Mouse (Mus musculus): Measurements from ENCODE around the gene Tm4sf1. TPM values are rescaled to one million over a fixed set of nuclear protein-coding genes. Genes with fewer than 3 reads are reported as not detected.

Tm4sf1 gene
- polyA plus RNA-seq, 1 experiment from 2014 or later: 64.4 TPM

DNA sequence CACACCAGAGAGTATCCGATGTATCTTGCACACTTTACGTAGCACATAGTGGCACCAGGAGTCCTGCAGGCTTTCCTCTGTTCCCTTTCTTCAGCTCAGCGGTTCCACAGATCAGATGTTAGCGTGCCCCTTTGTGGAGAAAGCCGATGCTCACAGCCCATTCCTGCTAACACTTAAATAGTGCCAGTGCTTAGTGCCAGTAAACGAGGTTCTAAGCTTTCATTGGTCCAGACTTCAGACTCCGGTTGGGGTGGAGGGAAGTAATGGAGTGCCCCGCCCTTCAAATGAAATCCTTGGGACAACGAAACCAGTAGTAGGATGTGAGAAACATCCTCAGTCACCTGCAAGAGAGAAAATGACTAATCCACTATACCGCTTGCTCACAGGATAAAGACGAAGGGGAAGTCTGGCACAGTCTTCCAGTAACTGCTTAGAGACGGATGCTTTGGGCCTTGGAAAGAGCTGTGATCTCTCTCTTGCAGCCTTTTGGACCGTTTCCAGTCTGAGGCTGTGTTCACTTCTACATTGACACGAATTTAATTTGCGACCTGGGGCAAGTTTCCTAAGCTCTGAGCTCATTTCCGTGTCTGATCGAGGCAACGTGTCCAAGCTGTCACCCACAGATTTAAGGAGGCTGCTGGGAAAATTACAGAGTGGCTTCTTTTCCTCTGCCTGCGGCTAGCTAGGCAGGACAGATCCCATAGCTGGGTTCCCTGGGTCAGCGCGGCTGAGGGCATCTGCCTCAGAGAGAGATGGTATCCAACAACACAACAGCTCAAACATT, 6.9 kb downstream of the Tm4sf1 start:
- H3K9ac ChIP-seq (ENCODE audit: low read length): peak overlapping the region; percentile 10; the same call in 1 of the 2 replicates
- H3K27me3 ChIP-seq (replicated peaks; ENCODE audit: control insufficient read depth, insufficient read depth, low read length): no peaks in the 10 kb centered on the region
- DNase-seq (ENCODE audit: low spot score) (peak; percentile 54), ATAC-seq (replicated peaks; ENCODE audit: low FRiP score, low TSS enrichment, low read depth) (no peak; the same call in 1 of the 2 replicates)
- no peaks in the 10 kb centered on the region for H3K9me3 ChIP-seq (ENCODE audit: control insufficient read depth, low read length)
- peak overlapping the region; percentile 6; the same call in 1 of the 2 replicates for H3K4me2 ChIP-seq (ENCODE audit: low read length)
- WGBS: 55% methylated on average over 21 of the region's 21 CpGs
- peak overlapping the region; percentile 69 for H3K27ac ChIP-seq (ENCODE audit: low read depth)
- H3K36me3 ChIP-seq (ENCODE audit: control insufficient read depth, insufficient read depth, low read length): no peaks in the 10 kb centered on the region
- peaks cover 13% of the 10 kb centered on the region for H3K4me1 ChIP-seq (replicated peaks; ENCODE audit: control insufficient read depth, insufficient read depth, low read length)
- H3K4me3 ChIP-seq (ENCODE audit: low read depth, low read length): 0 out of 2 replicates have a peak overlapping the region, but pooled peaks have one; percentile 8

DNA sequence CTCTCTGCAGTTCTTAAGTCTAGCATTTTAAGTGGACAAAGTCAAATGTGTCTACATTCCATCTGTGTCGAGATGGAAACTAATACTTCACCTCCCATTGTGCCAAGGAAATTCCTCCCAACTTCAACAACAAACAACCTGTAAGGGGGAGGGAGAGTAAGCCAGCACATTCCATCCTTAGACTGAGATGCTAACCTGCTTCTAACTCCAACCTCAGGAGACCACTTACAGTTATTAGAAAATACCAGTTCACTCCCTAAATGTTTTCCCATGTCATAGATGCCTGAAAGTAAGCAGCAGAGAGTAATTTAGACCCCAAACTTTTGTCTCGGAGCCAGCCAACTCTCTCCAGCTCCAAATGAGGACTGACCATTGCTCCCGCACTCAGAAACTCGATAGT, 7.9 kb downstream of the Tm4sf1 start:
- no peaks in the 10 kb centered on the region for H3K36me3 ChIP-seq (ENCODE audit: control insufficient read depth, insufficient read depth, low read length)
- no peak overlapping the region; the same call in 1 of the 2 replicates for H3K9ac ChIP-seq (ENCODE audit: low read length)
- 0 out of 2 replicates have a peak overlapping the region, but pooled peaks have one; percentile 6 for H3K4me2 ChIP-seq (ENCODE audit: low read length)
- peak overlapping the region; percentile 69 for H3K27ac ChIP-seq (ENCODE audit: low read depth)
- H3K4me1 ChIP-seq (replicated peaks; ENCODE audit: control insufficient read depth, insufficient read depth, low read length): peaks cover 13% of the 10 kb centered on the region
- H3K27me3 ChIP-seq (replicated peaks; ENCODE audit: control insufficient read depth, insufficient read depth, low read length): no peaks in the 10 kb centered on the region
- no peak for ATAC-seq (replicated peaks; ENCODE audit: low FRiP score, low TSS enrichment, low read depth)
- 63% methylated on average over 4 of the region's 4 CpGs for WGBS
- DNase-seq (ENCODE audit: low spot score): no peak
- peak overlapping the region; percentile 8; the same call in 1 of the 2 replicates for H3K4me3 ChIP-seq (ENCODE audit: low read depth, low read length)
- H3K9me3 ChIP-seq (ENCODE audit: control insufficient read depth, low read length): no peaks in the 10 kb centered on the region

DNA sequence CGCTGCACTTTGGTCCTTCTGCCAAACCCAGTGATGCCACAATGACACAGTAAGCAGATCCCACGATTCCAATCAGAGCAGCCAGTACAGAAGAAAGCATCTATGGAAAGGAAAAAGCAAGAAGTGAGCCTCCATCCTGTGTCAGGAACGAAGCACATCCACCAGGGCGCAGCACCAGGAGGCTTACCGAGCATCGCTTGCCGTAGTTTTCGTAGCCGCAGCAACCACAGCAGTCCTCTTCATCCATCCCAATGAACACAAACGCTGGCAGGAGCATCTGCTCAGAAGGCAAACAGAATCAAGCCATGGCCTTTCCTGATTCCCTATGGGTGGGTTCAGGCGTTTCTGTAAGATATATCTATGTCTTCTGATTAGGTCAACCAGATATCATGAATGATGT, 9.0 kb downstream of the Tm4sf1 start:
- Histone ChIP-seq H3K27me3 (replicated peaks; ENCODE audit: control insufficient read depth, insufficient read depth, low read length) (no peaks in the 10 kb centered on the region), H3K4me3 (ENCODE audit: low read depth, low read length) (no peak overlapping the region), H3K9me3 (ENCODE audit: control insufficient read depth, low read length) (no peaks in the 10 kb centered on the region), H3K36me3 (ENCODE audit: control insufficient read depth, insufficient read depth, low read length) (no peaks in the 10 kb centered on the region), H3K4me2 (ENCODE audit: low read length) (peak overlapping the region; percentile 0; the same call in 1 of the 2 replicates), H3K9ac (ENCODE audit: low read length) (no peak overlapping the region), H3K27ac (ENCODE audit: low read depth) (no peak overlapping the region), H3K4me1 (replicated peaks; ENCODE audit: control insufficient read depth, insufficient read depth, low read length) (peaks cover 13% of the 10 kb centered on the region)
- DNase-seq (ENCODE audit: low spot score) (no peak), ATAC-seq (replicated peaks; ENCODE audit: low FRiP score, low TSS enrichment, low read depth) (no peak)
- WGBS: 74% methylated on average over 11 of the region's 11 CpGs

DNA sequence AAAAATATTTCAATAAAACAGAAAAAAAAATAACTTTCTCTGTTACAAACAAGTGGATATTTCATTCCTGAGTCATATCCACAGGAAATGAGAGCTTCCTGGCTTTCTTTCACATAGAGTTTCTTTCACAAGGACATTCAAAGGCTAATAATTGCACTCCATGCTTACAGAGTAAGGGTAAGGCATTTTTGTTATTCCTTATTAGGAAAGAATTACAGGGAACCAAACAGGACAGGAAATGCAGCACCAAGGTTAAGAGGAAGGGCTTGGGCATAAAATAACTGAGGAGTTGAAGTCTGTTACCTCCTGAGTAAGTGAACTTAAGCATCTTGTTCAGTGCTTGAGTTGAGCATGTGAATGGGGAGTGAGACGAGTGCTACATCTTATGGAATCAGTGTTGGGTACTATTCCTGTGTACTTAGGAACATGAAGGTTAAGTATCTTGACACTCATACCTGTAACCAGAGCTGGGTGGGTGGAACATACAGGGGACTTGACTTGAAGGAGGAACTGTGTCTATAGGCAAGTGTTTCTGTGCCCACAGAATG, 12.8 kb downstream of the Tm4sf1 start:
- Histone ChIP-seq H3K27me3 (replicated peaks; ENCODE audit: control insufficient read depth, insufficient read depth, low read length) (no peaks in the 10 kb centered on the region), H3K4me1 (replicated peaks; ENCODE audit: control insufficient read depth, insufficient read depth, low read length) (peaks cover 2% of the 10 kb centered on the region; the same call in 1 of the 2 replicates), H3K4me2 (ENCODE audit: low read length) (no peak overlapping the region), H3K36me3 (ENCODE audit: control insufficient read depth, insufficient read depth, low read length) (no peaks in the 10 kb centered on the region), H3K4me3 (ENCODE audit: low read depth, low read length) (no peak overlapping the region), H3K27ac (ENCODE audit: low read depth) (peak overlapping the region; percentile 62; the same call in 1 of the 2 replicates), H3K9me3 (ENCODE audit: control insufficient read depth, low read length) (no peaks in the 10 kb centered on the region), H3K9ac (ENCODE audit: low read length) (no peak overlapping the region)
- DNase-seq (ENCODE audit: low spot score) (no peak), ATAC-seq (replicated peaks; ENCODE audit: low FRiP score, low TSS enrichment, low read depth) (no peak)
- 83% methylated on average over 1 of the region's 1 CpGs for WGBS

DNA sequence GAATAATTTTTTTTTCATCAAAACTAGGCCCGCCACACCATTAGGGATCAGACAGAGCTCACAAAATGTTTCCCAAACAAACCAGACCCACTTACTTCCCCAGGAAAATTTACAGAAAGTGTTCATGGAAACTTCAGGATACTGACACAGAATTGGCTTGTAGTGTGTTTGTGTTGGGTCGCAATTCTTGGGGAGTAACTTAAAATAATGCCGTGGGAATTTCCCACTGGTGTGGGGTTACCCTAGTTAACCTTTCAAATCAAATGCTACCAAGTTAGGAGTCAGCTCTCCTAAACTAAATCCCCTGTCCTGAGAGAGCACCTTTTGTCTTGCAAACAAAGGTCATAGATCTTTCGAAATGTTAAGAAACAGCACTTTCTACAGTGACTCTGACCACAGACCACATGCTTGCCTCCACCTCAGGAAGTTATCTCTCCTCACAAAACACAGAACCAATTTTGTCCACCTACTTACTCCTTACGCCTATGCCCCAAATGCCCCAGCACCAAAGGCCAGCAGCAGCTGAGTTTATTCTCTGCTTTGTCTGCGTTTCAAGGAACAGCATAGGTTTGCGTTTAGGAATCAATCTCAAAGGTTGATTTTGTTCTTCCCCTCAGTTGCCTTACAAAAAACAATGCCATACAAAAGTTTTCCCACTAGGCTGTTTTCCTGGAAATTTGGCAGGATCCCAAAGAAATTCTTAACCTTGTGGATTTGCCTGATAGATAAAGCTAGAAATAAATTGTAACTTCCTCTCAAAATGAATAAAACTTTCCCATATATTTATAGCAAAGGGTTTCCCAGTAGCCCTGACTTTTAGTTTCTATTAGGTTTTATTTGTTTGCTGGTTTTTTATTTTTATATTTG, 13.7 kb downstream of the Tm4sf1 start:
- no peaks in the 10 kb centered on the region for H3K27me3 ChIP-seq (replicated peaks; ENCODE audit: control insufficient read depth, insufficient read depth, low read length)
- DNase-seq (ENCODE audit: low spot score) (no peak), ATAC-seq (replicated peaks; ENCODE audit: low FRiP score, low TSS enrichment, low read depth) (no peak)
- no peak overlapping the region for H3K9ac ChIP-seq (ENCODE audit: low read length)
- H3K9me3 ChIP-seq (ENCODE audit: control insufficient read depth, low read length): no peaks in the 10 kb centered on the region
- peak overlapping the region; percentile 29 for H3K27ac ChIP-seq (ENCODE audit: low read depth)
- peaks cover 2% of the 10 kb centered on the region; the same call in 1 of the 2 replicates for H3K4me1 ChIP-seq (replicated peaks; ENCODE audit: control insufficient read depth, insufficient read depth, low read length)
- H3K4me2 ChIP-seq (ENCODE audit: low read length): no peak overlapping the region
- H3K36me3 ChIP-seq (ENCODE audit: control insufficient read depth, insufficient read depth, low read length): no peaks in the 10 kb centered on the region
- WGBS: 56% methylated on average over 7 of the region's 7 CpGs
- H3K4me3 ChIP-seq (ENCODE audit: low read depth, low read length): no peak overlapping the region

DNA sequence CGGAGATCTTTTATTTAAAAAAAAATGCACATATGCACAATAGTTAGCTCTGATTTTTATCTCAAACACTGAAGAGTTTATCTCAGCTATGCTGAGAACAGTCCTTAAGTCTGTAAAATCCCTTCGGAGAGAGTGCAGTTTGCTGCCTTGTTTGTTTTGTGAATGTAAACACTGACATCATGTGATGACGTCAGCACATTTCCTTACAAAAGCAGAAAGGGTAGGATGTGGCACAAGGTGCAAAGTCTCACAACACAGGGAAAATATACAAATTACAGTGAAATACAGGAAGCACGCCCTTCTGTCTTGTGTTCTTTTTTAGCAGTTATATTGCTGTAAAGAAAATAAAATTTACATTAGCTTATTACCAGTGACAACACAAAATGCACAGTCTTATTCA, 14.3 kb downstream of the Tm4sf1 start:
- DNase-seq (ENCODE audit: low spot score): no peak
- H3K4me1 ChIP-seq (replicated peaks; ENCODE audit: control insufficient read depth, insufficient read depth, low read length): peaks cover 2% of the 10 kb centered on the region; the same call in 1 of the 2 replicates
- H3K9ac ChIP-seq (ENCODE audit: low read length): no peak overlapping the region
- no peak overlapping the region for H3K4me2 ChIP-seq (ENCODE audit: low read length)
- 43% methylated on average over 4 of the region's 4 CpGs for WGBS
- H3K27ac ChIP-seq (ENCODE audit: low read depth): peak overlapping the region; percentile 29; the same call in 1 of the 2 replicates
- H3K9me3 ChIP-seq (ENCODE audit: control insufficient read depth, low read length): no peaks in the 10 kb centered on the region
- no peak overlapping the region for H3K4me3 ChIP-seq (ENCODE audit: low read depth, low read length)
- no peaks in the 10 kb centered on the region for H3K36me3 ChIP-seq (ENCODE audit: control insufficient read depth, insufficient read depth, low read length)
- no peaks in the 10 kb centered on the region for H3K27me3 ChIP-seq (replicated peaks; ENCODE audit: control insufficient read depth, insufficient read depth, low read length)
- no peak for ATAC-seq (replicated peaks; ENCODE audit: low FRiP score, low TSS enrichment, low read depth)

DNA sequence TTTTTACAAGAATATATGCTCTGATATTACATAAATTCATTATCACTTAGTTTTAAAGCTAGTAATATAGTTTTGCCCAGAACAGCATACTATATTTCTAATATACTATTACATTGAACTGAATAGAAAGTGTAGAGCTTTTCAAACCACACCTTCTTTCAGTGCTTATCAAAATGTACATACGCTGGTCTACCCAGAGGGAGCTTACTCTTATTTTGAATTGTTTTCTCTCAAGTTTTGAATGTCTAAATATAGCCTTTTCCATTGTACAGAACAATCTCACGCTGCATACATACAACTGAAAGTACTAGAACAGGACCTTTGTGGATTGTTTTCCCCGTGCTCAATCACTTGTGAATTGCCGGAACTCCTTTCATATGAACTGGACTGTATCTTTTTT, 23.6 kb downstream of the Tm4sf1 start:
- Histone ChIP-seq H3K27ac (ENCODE audit: low read depth) (no peak overlapping the region), H3K4me2 (ENCODE audit: low read length) (no peak overlapping the region), H3K27me3 (replicated peaks; ENCODE audit: control insufficient read depth, insufficient read depth, low read length) (no peaks in the 10 kb centered on the region), H3K4me1 (replicated peaks; ENCODE audit: control insufficient read depth, insufficient read depth, low read length) (no peaks in the 10 kb centered on the region), H3K4me3 (ENCODE audit: low read depth, low read length) (no peak overlapping the region), H3K9me3 (ENCODE audit: control insufficient read depth, low read length) (no peaks in the 10 kb centered on the region), H3K36me3 (ENCODE audit: control insufficient read depth, insufficient read depth, low read length) (no peaks in the 10 kb centered on the region), H3K9ac (ENCODE audit: low read length) (no peak overlapping the region)
- no peak for DNase-seq (ENCODE audit: low spot score)
- WGBS: 87% methylated on average over 4 of the region's 4 CpGs
- no peak for ATAC-seq (replicated peaks; ENCODE audit: low FRiP score, low TSS enrichment, low read depth)

DNA sequence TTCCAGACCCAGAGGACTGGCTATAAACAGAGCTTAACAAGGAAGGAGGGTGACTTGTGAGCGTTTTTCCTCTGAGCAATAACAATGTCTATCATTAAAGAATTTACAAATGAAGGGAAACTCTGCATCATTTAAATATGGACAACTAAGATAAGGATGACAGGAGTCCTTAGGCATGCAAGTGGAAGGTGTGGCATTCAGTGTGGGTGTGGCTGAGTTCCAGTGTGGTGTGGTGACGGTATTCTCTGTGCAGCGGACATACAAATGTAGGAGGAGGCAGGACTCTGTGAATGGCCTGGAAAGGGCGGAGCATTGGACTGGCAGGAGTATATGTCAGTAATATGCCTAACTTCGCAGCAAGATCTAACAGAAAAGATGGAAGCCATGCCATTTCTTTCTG, 24.3 kb downstream of the Tm4sf1 start:
- 71% methylated on average over 5 of the region's 5 CpGs for WGBS
- ATAC-seq (replicated peaks; ENCODE audit: low FRiP score, low TSS enrichment, low read depth) (0 out of 2 replicates have a peak, but pooled peaks have one; percentile 50), DNase-seq (ENCODE audit: low spot score) (no peak)
- H3K27me3 ChIP-seq (replicated peaks; ENCODE audit: control insufficient read depth, insufficient read depth, low read length): no peaks in the 10 kb centered on the region
- no peaks in the 10 kb centered on the region for H3K4me1 ChIP-seq (replicated peaks; ENCODE audit: control insufficient read depth, insufficient read depth, low read length)
- H3K4me2 ChIP-seq (ENCODE audit: low read length): no peak overlapping the region
- H3K4me3 ChIP-seq (ENCODE audit: low read depth, low read length): no peak overlapping the region
- H3K9ac ChIP-seq (ENCODE audit: low read length): no peak overlapping the region
- H3K27ac ChIP-seq (ENCODE audit: low read depth): no peak overlapping the region
- H3K9me3 ChIP-seq (ENCODE audit: control insufficient read depth, low read length): no peaks in the 10 kb centered on the region
- H3K36me3 ChIP-seq (ENCODE audit: control insufficient read depth, insufficient read depth, low read length): no peaks in the 10 kb centered on the region

All from intestine, embryonic 14.5 days (tissue).